Mouse (Mus musculus) brain, embryonic 14.5 days (tissue): Measurements from ENCODE around the gene Tenm3.

ENCODE experiments used
- CTCF ChIP-seq: fragments of 200-500 bp; IDR thresholded peaks from 2 replicates; pipeline ENCODE4 v1.5.1; 2012; ENCODE audit warnings: inconsistent platforms, mild to moderate bottlenecking, moderate library complexity, borderline replicate concordance; ENCODE audit not compliant: insufficient read depth, insufficient read length; ENCODE audit errors: extremely low read depth
- POLR2A ChIP-seq: fragments of 200-500 bp; IDR thresholded peaks from 2 replicates; pipeline ENCODE4 v1.6.1; 2012; ENCODE audit warnings: mild to moderate bottlenecking, inconsistent platforms, borderline replicate concordance; ENCODE audit not compliant: poor library complexity, insufficient read depth, insufficient read length, severe bottlenecking; ENCODE audit errors: extremely low read depth

- TF ChIP-seq POLR2A (no peak), CTCF (no peak)
Measured at GRCm38 (mm10) chr8:48293797-48294196, 550.0 kb downstream of the Tenm3 start.
